Mouse (Mus musculus): Measurements from ENCODE around the gene Ptma.

Ptma gene

GRCm38 (mm10) chr1:86517076-86517475, 9.4 kb upstream of the Ptma start:
- in situ Hi-C loops (cut with MboI) = no loop called here

DNA sequence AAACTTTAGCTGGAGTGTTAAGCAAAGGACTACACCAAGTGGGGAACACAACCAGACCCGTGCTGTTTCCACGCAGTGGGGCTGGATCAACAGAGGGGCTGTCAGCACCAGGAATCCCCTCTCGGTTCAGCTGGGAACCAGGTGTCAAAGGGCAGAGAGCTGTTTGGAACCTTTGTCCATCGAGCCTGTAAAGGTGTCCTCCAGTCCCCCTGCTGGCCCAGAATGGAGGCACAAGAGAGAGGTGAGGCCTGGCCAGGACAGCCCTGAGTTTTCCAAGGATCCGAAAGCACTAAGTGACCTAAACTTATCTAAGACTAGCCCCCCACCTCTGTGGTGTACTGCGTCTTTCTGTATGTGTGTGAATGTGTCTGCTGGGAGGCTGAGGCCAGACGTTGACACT, 6.2 kb upstream of the Ptma start:
- in situ Hi-C loops (cut with MboI) = no loop called here

DNA sequence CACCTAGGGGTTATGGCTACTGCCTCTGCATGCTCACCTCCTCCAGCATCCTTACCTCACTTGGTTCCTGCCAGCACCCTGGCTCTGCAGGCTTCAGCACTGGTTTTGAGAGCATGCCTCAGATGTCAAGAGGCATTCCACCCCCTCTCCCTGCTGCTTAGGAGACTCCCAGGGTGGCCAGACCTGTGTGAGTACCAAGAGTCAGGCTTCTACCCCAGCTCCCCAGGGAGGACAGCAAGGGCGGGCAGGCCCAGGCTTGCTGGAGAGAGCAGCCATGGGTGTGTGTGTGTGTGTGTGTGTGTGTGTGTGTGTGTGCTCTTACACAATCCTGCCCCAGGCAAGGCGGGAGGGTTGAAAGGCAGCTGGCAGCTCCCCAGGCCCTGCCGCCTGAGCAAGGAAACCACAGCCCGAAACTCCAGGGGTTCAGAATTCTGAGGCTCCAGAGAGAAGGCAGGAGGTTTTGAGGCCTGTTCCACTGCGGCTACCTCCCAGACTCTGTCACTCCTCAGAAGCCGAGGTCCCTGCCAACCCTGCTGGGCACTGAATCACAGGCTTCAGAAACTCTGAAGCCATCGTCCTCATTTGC, 4.1 kb upstream of the Ptma start:
- in situ Hi-C loops (cut with MboI) = no loop called here

GRCm38 (mm10) chr1:86523776-86524618, 2.5 kb upstream of the Ptma start:
- in situ Hi-C loops (cut with MboI) = no loop called here

DNA sequence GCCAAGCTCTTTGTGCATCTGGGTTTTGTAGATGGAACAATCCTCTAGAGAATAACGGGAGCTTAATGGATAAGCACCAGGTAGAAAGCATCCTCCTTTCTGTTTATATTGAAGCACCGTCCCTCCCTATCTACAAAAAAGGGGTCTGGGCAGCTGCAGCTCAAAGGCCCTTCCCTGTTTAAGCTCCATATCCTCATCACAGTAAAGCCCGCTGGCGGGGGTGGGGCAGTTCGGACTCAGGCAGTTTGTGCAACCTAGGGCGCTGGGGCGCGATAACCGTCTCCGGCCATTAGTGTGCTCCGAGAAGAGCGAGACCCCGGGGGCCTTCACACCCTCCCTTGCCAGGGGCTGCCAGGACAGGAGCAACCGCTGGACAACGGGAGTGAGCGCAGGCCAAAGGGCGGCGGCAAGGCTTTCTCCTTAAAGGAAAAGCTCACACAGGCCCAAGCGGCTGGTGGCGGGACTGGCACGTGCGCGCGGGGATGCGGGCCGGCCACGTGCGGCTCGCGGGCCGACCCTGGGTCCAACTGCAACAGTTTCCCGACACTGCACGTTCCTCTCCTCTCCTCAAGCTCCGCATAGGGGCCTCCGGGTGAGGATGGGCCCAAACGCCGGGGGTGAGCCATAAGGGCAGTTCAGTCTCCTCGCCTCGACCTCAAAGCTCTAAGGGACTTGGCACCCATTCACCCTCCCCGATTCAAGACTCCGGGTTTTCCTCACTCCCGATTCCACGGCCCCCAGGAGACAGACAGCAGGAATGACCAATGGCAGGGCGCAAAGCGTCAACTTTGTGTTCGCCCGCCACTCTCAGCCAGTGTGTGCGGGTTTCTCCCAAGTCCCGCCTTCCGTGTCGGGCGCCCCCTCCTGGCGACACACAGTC, 1.7 kb upstream of the Ptma start:
- in situ Hi-C loops (cut with MboI) = no loop called here

DNA sequence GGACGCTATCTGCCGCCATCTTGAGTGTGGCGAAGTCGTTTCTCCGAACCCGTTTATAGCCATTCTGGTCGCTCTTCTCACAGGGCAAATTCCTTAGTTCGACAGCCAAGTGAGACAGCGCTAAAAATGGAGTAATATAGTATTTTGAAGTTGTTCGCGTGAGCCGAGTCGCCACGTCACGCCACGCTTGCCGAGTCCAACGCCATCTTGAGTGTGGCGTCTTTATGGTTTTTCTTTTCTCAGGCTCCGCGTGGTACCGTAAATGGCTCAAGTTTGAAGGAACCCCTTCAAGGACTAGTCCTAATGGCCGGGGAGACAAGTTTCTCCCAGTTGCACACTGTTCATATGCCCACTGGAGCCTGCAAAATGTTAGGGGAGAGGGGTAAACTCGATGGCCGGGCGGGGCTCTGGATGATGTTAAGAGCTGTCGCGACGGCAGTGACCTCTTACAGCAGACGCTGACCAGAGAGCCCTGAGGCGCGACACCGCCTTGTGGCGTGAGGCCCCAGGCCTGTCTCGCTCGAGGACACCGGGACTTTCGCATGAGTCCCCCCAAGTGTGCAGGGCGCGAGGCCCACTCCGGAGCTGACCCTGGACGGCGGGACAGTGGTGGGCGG, 919 bp upstream of the Ptma start:
- in situ Hi-C loops (cut with MboI) = no loop called here

GRCm38 (mm10) chr1:86526789-86527598, 468 bp downstream of the Ptma start:
- in situ Hi-C loops (cut with MboI) = no loop called here

GRCm38 (mm10) chr1:86527599-86528486, 1.3 kb downstream of the Ptma start:
- in situ Hi-C loops (cut with MboI) = no loop called here

DNA sequence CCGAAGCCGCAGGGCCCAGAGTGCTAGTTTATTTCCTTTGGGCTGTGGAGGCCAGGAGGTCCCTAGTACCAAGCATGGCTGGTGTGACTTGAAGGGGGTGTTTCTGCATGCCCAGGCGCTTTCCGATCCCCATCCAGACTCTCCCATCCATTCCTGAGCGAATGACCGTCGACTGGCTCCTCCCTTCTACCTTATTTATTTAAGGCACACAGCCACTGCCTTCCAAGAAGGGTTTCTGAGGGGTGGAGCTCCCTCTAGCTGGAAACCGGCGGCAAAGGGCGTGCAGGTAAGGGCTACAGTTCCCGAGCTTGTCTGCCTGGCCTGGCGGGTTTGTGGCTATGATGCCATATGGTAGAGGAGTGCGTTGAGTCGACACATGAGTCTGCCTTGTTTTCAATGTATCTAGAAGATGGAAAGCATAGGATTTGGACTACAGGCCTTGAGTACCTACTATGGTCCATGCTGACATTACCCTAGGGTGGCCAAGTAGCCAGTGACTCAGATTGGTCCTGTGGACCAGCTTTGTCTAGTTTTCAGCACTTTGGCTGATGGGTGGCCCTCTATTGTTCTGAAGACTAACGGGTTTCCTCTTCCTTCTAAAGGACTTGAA, 2.1 kb downstream of the Ptma start:
- in situ Hi-C loops (cut with MboI) = no loop called here

DNA sequence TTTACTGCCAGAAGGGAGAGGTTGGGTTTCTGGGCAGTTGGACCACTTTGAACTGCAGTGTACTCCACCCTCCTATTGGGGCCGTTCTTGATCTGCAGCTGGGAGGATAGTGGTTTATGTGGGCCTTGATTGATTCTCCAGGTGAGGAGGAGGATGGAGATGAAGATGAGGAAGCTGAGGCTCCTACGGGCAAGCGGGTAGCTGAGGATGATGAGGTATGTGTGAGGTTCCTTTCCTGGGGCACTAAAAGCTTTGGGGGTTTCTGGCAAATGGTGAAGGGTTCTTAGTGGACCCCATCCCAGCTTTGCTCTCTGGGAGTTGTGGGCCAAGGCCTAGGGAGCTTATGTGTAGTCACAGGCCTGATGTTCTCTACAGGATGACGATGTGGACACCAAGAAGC, 3.1 kb downstream of the Ptma start:
- in situ Hi-C loops (cut with MboI) = no loop called here

DNA sequence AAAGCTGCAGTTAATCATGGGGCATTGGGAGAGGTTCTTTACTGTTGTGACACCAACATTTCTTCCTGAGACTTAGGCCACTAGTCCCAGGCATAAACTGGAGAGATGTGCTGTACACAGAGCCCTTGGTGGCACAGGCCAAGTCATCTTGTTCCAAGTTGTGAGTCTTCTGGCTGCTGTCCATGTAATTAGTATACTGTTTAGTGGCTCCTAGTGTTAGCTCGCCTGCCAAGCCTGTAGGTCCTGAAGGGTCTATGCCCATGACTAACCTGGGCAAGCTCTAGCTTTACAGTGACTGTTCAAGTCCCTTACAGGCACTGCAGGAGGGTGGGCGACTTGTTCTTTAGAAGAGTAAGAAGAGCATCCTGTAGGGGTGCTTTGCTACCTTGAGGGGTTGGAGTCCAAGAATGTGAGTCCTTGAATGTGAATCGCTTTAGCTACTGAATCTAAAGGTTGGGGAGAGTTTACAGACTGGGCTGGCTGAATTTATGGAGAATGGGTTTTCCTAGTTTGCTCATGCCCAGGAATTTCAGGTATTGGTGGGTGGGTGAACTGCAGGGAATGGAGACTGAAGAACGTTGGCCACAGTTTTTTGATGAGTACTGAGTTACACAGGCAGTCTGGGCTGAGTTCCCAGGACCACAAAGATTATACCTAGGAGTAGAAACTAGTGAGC, 4.5 kb downstream of the Ptma start:
- in situ Hi-C loops (cut with MboI) = loop anchor here (5.0 kb wide), 1 partner anchor 89 kb away; no protein-coding TSS in a partner anchor

GRCm38 (mm10) chr1:86531547-86532321, 5.2 kb downstream of the Ptma start:
- in situ Hi-C loops (cut with MboI) = loop anchor here (5.0 kb wide), 1 partner anchor 89 kb away; no protein-coding TSS in a partner anchor

GRCm38 (mm10) chr1:86532362-86533051, 6.0 kb downstream of the Ptma start:
- in situ Hi-C loops (cut with MboI) = loop anchor here (5.0 kb wide), 1 partner anchor 90 kb away; no protein-coding TSS in a partner anchor

DNA sequence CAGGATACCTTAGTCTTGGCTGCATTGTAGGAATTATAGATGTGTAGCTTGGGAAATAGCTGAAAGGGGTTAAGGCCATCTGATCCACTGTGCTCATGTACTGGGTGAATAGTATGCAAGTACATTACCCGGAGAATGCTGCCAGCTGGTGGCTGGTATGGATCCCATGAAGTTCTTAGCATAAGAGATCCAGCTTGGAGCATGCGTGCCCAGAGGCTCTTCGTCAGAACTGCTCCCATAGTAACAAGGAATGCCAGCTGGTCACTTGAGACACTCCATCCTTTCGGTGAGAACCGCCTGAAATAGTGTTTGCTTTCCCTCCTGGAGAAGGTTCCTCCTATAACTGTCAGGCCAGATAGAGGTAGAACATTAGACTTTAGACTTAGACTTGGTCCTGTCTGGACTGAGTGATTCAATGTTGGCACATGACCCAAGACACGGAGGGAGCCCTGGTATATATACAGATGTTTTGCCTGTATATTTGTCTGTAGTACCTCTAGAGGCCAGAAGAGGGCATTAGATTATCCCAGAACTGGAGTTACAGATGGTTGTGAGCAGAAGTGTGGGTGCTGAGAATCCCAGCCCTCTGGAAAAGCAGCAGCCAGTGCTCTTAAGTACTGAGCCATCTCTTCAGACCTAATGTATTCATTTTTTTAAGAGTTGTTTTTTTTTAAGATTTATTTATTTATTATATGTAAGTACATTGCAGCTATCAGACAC, 7.0 kb downstream of the Ptma start:
- in situ Hi-C loops (cut with MboI) = loop anchor here (5.0 kb wide), 1 partner anchor 91 kb away; no protein-coding TSS in a partner anchor

DNA sequence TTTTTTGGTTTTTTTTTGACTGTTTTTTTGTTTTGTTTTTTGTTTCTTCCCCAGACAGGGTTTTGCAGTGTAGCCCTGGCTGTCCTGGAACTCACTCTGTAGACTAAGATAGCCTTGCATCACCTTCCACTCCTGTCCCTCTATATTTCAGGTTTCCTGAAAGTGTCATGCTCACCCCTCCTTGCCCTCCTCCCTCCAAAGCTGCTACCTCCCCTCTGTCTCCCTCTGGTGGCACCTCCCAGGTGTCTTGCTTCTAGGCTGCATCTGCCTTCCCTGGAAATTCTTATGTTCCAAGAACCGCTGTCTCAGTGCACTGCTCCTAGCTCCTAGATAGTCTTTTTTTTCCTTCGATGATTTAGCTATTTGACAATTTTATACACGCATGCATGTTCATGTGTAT, 11.9 kb downstream of the Ptma start:
- in situ Hi-C loops (cut with MboI) = loop anchor here (5.0 kb wide), 1 partner anchor 36 kb away; no protein-coding TSS in a partner anchor

- in situ Hi-C loops (cut with MboI) = loop anchor here (5.0 kb wide), 1 partner anchor 37 kb away; no protein-coding TSS in a partner anchor
Measured at GRCm38 (mm10) chr1:86539583-86539982, 13.1 kb downstream of the Ptma start.

DNA sequence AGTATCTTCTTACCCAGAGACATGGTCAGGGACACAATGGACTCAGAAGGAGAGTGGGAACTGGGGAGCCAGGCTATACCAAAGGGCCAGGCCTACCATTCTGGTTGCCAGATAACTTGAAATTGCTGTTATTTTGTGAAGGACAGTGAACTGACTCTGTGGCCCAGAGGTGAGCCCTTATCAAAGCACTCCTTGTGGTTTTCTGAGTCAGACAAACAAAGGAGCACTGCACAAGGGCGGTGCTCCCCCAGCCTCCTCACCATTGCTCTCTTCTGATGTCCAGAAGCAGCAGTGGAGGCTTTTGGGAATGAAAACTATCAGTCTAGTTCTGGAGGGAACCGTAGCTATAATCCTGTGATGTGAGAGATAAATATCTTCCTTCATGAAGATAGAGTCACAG, 16.1 kb downstream of the Ptma start:
- in situ Hi-C loops (cut with MboI) = no loop called here
